Mouse (Mus musculus) limb, embryonic 14.5 days (tissue): ENCODE results near the gene Syngr1. TPM values are rescaled to one million over a fixed set of nuclear protein-coding genes. Genes with fewer than 3 reads are reported as not detected.

ENCODE experiments used
- ATAC-seq: fragments of 200-750 bp; cut with Nextera tagmentation; 2 replicates; pipeline ENCODE4 v1.8.0; 2017; ENCODE audit warnings: low read depth, moderate number of reproducible peaks, moderate TSS enrichment; ENCODE audit not compliant: low FRiP score
- DNase-seq: peaks from one replicate; pipeline ENCODE4 v3.0.0-alpha.2; 2015; ENCODE audit warnings: low spot score
- H3K27ac ChIP-seq: fragments of 300-500 bp; sonication (generic); replicated peaks from 2 replicates; pipeline ENCODE4 v1.5.1; 2014; ENCODE audit warnings: low read depth, mild to moderate bottlenecking, low read length, moderate library complexity, mixed read lengths
- H3K27me3 ChIP-seq: fragments of 300-500 bp; sonication (generic); 2 replicates; pipeline ENCODE4 v1.6.1; 2014; ENCODE audit warnings: low read length, mixed read lengths; ENCODE audit not compliant: control insufficient read depth, insufficient read depth
- H3K36me3 ChIP-seq: fragments of 300-500 bp; sonication (generic); 2 replicates; pipeline ENCODE4 v1.6.1; 2014; ENCODE audit warnings: mild to moderate bottlenecking, low read length, moderate library complexity, mixed read lengths; ENCODE audit not compliant: control insufficient read depth, insufficient read depth
- H3K4me1 ChIP-seq: fragments of 300-500 bp; sonication (generic); 2 replicates; pipeline ENCODE4 v1.6.1; 2014; ENCODE audit warnings: antibody characterized with exemption, low read length, mixed read lengths; ENCODE audit not compliant: control insufficient read depth, insufficient read depth
- H3K4me2 ChIP-seq: fragments of 300-500 bp; sonication (generic); replicated peaks from 2 replicates; pipeline ENCODE4 v1.6.1; 2014; ENCODE audit warnings: low read depth, mild to moderate bottlenecking, low read length, moderate library complexity; ENCODE audit not compliant: severe bottlenecking
- H3K4me3 ChIP-seq: fragments of 300-500 bp; sonication (generic); replicated peaks from 2 replicates; pipeline ENCODE4 v1.5.1; 2014; ENCODE audit warnings: low read length
- H3K9ac ChIP-seq: fragments of 300-500 bp; sonication (generic); 2 replicates; pipeline ENCODE4 v1.6.1; 2014; ENCODE audit warnings: mild to moderate bottlenecking, low read depth, low read length, moderate library complexity; ENCODE audit not compliant: severe bottlenecking
- H3K9me3 ChIP-seq: fragments of 300-500 bp; sonication (generic); 2 replicates; pipeline ENCODE4 v1.6.1; 2016; ENCODE audit warnings: low read length; ENCODE audit not compliant: control insufficient read depth
- POLR2A ChIP-seq: fragments of 200-500 bp; IDR thresholded peaks from 2 replicates; pipeline ENCODE4 v1.8.0; 2012; ENCODE audit warnings: inconsistent platforms, mild to moderate bottlenecking, moderate library complexity, borderline replicate concordance; ENCODE audit not compliant: insufficient read depth, insufficient read length; ENCODE audit errors: extremely low read depth
- WGBS: fragments of 180-500 bp; shearing (Covaris S2); extraction: QIAGEN DNeasy Blood & Tissue Kit; methylation state at CpG from one replicate; pipeline ENCODE4 v1.1.7; 2014; 5-methylcytosine and 5-hydroxymethylcytosine counted together
- polyA plus RNA-seq, 2 experiments: library from polyadenylated mRNA; depleted of rRNA in 1 of 2; stranded (reverse) in 1 of 2; unstranded in 1 of 2; fragments of >200 nt; fragmentation: Nextera tagmentation in 1 of 2; extraction: Ambion mirVana in 1 of 2; gene quantifications; 2 replicates each; pipeline versions ENCODE4 v1.2.1 to v1.2.3; 2012 to 2014

Gene Syngr1
- polyA plus RNA-seq, 2 experiments = 10.8 to 11.5 TPM

DNA sequence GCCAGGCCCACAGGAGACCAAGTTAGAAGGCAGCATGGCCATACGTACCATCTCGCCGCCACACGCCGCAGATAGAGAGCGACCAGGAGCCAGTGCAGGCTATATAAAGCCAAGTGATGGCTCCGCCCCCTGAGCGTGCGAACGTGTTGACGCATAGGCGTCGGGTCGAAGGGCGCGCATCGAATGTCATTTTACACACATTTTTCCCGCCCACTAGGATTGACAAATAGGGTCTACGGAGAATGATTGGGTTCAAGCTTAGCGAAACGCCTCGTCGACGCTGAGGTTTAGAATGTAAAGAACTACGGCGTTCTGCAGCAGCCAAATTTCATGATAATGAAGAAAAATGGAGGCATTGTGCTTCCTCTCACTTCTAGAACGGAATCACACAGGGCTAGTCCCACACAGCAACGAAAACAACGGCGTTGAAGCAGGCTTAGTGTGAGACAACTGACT is 7.8 kb upstream of the Syngr1 start:
- peaks cover 11% of the 10 kb centered on the region; the same call in 1 of the 2 replicates for H3K4me1 ChIP-seq
- under 1% methylated on average over 30 of the region's 30 CpGs for WGBS
- H3K36me3 ChIP-seq = peaks cover 39% of the 10 kb centered on the region
- peak overlapping the region; percentile 87 for H3K4me3 ChIP-seq
- ATAC-seq = peak; percentile 93
- TF ChIP-seq POLR2A = peak; percentile 100
- no peaks in the 10 kb centered on the region for H3K27me3 ChIP-seq
- H3K4me2 ChIP-seq = peak overlapping the region; percentile 71
- DNase-seq = peak; percentile 100
- H3K9ac ChIP-seq = peak overlapping the region; percentile 94
- no peaks in the 10 kb centered on the region for H3K9me3 ChIP-seq
- peak overlapping the region; percentile 93 for H3K27ac ChIP-seq

DNA sequence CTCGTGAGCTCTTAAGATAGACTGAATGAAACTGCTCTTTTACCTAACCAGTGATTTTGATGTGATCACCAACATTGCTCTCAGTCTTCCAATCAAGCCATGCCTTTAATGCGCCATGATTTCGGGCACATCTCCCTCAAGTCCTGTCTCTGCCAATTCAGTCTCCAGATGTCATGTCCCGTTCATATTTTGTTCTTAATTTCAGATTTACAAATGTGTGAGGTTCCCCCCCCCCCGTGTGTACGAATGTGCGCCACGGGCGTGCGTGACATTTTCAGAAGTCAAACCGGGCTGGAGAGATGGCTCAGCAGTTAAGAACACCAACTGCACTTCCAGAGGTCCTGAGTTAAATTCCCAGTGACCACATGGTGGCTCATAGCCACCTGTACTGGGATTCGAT is 7.4 kb upstream of the Syngr1 start:
- Histone ChIP-seq H3K4me3 (peak overlapping the region; percentile 87), H3K9ac (peak overlapping the region; percentile 59), H3K4me1 (peaks cover 11% of the 10 kb centered on the region; the same call in 1 of the 2 replicates), H3K27ac (peak overlapping the region; percentile 93), H3K36me3 (peaks cover 35% of the 10 kb centered on the region), H3K27me3 (no peaks in the 10 kb centered on the region), H3K4me2 (peak overlapping the region; percentile 71), H3K9me3 (no peaks in the 10 kb centered on the region)
- DNase-seq (no peak), ATAC-seq (peak; percentile 11)
- no peak for TF ChIP-seq POLR2A
- WGBS = 2% methylated on average over 12 of the region's 12 CpGs

DNA sequence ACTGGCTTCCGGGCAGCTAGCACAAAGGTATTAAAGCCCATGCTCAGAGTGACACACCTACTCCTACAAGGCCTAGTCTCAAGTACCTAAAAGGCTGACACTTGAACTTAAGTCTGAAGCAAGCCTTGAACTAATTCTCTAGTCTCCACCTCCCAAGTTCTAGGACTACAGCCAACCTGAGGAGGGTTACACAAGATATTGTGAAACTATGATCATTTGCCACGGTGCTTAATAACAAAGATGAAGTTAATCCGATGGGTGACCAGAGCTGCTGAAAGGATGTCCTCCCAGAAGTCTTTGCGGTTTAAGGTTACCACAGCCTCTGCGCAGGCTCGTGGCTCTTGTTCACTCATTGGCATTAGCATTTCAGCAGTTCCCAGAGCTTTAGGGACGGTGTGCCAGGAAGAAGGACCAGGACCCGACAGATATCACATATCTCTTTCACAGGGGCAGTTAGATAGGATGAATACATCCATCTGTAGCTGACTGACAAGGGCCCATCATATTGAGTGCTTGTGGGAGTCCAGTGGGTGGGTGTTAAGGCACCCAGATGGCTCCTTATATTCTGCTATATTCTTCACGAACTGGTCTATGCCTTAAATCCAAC is 3.6 kb upstream of the Syngr1 start:
- ATAC-seq = no peak
- no peak overlapping the region for H3K27ac ChIP-seq
- no peak for TF ChIP-seq POLR2A
- 80% methylated on average over 9 of the region's 9 CpGs for WGBS
- H3K4me2 ChIP-seq = no peak overlapping the region
- peaks cover 19% of the 10 kb centered on the region for H3K27me3 ChIP-seq
- H3K4me1 ChIP-seq = peaks cover 6% of the 10 kb centered on the region
- no peaks in the 10 kb centered on the region for H3K9me3 ChIP-seq
- DNase-seq = no peak
- H3K36me3 ChIP-seq = no peaks in the 10 kb centered on the region
- no peak overlapping the region for H3K4me3 ChIP-seq
- H3K9ac ChIP-seq = no peak overlapping the region

DNA sequence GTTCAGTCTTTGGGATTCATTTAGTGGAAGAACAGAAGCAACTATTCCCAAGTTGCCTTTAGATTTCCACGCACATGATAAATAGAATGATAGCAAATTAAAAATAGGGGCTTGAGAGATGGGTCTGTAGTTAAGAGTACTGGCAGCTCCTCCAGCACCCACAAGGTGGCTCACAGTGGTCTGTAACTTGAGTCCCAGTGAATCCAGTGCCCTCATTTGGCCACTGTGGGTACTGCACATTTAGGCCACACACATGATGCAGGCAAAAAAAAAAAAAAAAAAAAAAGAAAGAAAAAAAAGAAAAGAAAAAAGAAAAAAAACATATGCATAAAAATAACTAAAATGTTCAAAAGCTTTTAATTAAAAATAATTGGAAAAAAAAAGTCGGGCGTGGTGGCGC is 2.5 kb upstream of the Syngr1 start:
- H3K9me3 ChIP-seq = no peaks in the 10 kb centered on the region
- no peak overlapping the region for H3K4me3 ChIP-seq
- ATAC-seq (no peak), DNase-seq (peak; percentile 93)
- H3K27ac ChIP-seq = no peak overlapping the region
- TF ChIP-seq POLR2A = no peak
- 25% methylated on average over 4 of the region's 4 CpGs for WGBS
- H3K4me2 ChIP-seq = no peak overlapping the region
- no peak overlapping the region for H3K9ac ChIP-seq
- no peaks in the 10 kb centered on the region for H3K36me3 ChIP-seq
- H3K27me3 ChIP-seq = peaks cover 28% of the 10 kb centered on the region
- peaks cover 6% of the 10 kb centered on the region for H3K4me1 ChIP-seq

DNA sequence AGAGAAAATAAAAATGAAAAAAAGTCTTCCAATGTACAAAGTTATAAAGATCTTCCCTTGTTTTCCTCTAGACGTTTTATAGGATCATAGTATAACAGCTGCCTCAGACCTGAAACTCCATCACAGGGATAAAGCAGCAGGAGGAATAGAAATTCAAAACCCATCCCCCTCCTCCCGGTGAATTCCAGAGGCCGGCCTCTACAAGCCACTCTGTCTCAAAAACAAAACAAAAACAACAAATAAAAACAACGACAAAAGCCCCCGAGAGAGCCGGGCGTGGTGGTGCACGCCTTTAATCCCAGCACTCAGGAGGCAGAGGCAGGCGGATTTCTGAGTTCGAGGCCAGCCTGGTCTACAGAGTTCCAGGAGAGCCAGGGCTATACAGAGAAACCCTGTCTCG is 979 bp upstream of the Syngr1 start:
- H3K36me3 ChIP-seq = no peaks in the 10 kb centered on the region
- no peak overlapping the region for H3K9ac ChIP-seq
- peaks cover 28% of the 10 kb centered on the region for H3K27me3 ChIP-seq
- H3K4me1 ChIP-seq = peaks cover 6% of the 10 kb centered on the region
- ATAC-seq (no peak), DNase-seq (no peak)
- H3K9me3 ChIP-seq = no peaks in the 10 kb centered on the region
- H3K4me3 ChIP-seq = no peak overlapping the region
- peak overlapping the region; percentile 97; the same call in 1 of the 2 replicates for H3K4me2 ChIP-seq
- no peak overlapping the region for H3K27ac ChIP-seq
- 67% methylated on average over 11 of the region's 11 CpGs for WGBS
- no peak for TF ChIP-seq POLR2A
